Mouse (Mus musculus) cerebral cortex, adult 2 months (tissue): Measurements from ENCODE around the gene Csn1s2a.

Experiments used
- WGBS: fragments of 180-500 bp; shearing (Covaris S2); methylation state at CpG from one replicate; pipeline ENCODE4 v1.1.7; 2018; 5-methylcytosine and 5-hydroxymethylcytosine counted together

Csn1s2a gene

GRCm38 (mm10) chr5:87774267-87774666 is at the start of gene Csn1s2a:
Gene Csn1s2a, plus strand, starts transcription at chr5:87774567.
- 74% methylated on average over 1 of the region's 1 CpGs for WGBS

- WGBS: 93% methylated on average over 1 of the region's 1 CpGs
These were observed 20.9 kb upstream of the Csn1s2a start for GRCm38 (mm10) chr5:87753471-87753870.

GRCm38 (mm10) chr5:87764546-87764945 is 9.8 kb upstream of the Csn1s2a start:
- WGBS: 82% methylated on average over 3 of the region's 3 CpGs

GRCm38 (mm10) chr5:87772151-87772550 is 2.2 kb upstream of the Csn1s2a start:
- 58% methylated on average over 2 of the region's 2 CpGs for WGBS

- 50% methylated on average over 4 of the region's 4 CpGs for WGBS
These were observed 8.4 kb downstream of the Csn1s2a start for GRCm38 (mm10) chr5:87782731-87783130.

GRCm38 (mm10) chr5:87807782-87808181 is 33.4 kb downstream of the Csn1s2a start, which contains the start of gene Csn1s2b:
Gene Csn1s2b, plus strand, starts transcription at chr5:87808082.
- WGBS: 76% methylated on average over 2 of the region's 2 CpGs

GRCm38 (mm10) chr5:87809253-87809652 is 34.9 kb downstream of the Csn1s2a start:
- WGBS: 55% methylated on average over 2 of the region's 2 CpGs

- 63% methylated on average over 1 of the region's 1 CpGs for WGBS
These were observed 51.0 kb downstream of the Csn1s2a start, which contains the start of gene Prr27 for GRCm38 (mm10) chr5:87825386-87825785. Gene Prr27, plus strand, starts transcription at chr5:87825686.
